ENCODE assay signal across 9 mouse cellular contexts in the genomic region with DNA sequence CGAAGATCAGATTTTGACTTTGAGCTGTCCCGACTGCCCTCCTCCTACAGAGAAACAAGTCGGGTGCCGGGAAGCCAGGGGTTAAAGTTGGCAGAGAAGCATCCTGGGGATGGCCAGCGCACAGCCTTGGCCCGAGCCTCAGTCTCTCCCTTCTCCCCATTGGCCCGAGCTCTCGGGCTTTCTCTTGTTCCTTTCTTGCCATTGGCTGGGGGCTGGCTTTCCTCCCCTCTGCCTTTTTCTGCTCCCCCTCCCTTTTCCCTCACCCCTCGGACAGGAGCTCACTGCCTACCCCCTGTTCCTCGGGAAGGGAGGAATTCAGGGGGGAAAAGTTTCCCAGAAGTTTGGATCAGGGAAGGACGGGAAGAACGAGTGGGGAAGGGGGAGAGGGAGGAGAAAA. TPM values are rescaled to one million over a fixed set of nuclear protein-coding genes. Genes with fewer than 3 reads are reported as not detected.
A peak's percentile ranks its signal among the peaks of the same experiment; 100 is the strongest.
DNase-seq lines count a peak whose midpoint lies in the region; ATAC-seq and TF ChIP-seq lines count a peak whose summit lies in the region.
"Had no signal": no experiment of that assay in that cellular context is flagged by ENCODE, and none has a peak within 500 bp of the region (broad histone marks: within the 10 kb centered on the region; RNA-seq: fewer than 3 reads in every experiment).

No protein-coding gene starts in this region.

- TF ChIP-seq POLR2A in kidney, adult 2 months (IDR thresholded peaks at IDR 0.05; ENCODE audit: low read depth, low read length), result no peak

- peak overlapping the region; percentile 84 for H3K4me2 ChIP-seq in kidney, embryonic 15.5 days
- peak overlapping the region; percentile 53 for H3K4me2 ChIP-seq in hindbrain, embryonic 12.5 days (replicated peaks)
- H3K4me2 ChIP-seq in neural tube, embryonic 11.5 days (ENCODE audit: low read depth), result peak overlapping the region; percentile 58

- intact Hi-C loops in left cerebral cortex, postnatal 36 days (cut with DNase I), result no loop called here

- H3K9me3 ChIP-seq in kidney, embryonic 15.5 days (replicated peaks), result no peaks in the 10 kb centered on the region
- H3K9me3 ChIP-seq in hindbrain, embryonic 12.5 days (replicated peaks), result no peaks in the 10 kb centered on the region
- H3K9me3 ChIP-seq in neural tube, embryonic 11.5 days (ENCODE audit: control insufficient read depth, low read length), result no peaks in the 10 kb centered on the region

- H3K36me3 ChIP-seq in kidney, embryonic 15.5 days, result no peaks in the 10 kb centered on the region
- no peaks in the 10 kb centered on the region for H3K36me3 ChIP-seq in kidney, adult 2 months (ENCODE audit: control insufficient read depth, insufficient read depth, low read length)
- H3K36me3 ChIP-seq in hindbrain, embryonic 12.5 days, result no peaks in the 10 kb centered on the region
- no peaks in the 10 kb centered on the region for H3K36me3 ChIP-seq in neural tube, embryonic 11.5 days (ENCODE audit: control insufficient read depth, insufficient read depth, low read length)

- peaks cover 100% of the 10 kb centered on the region for H3K27me3 ChIP-seq in kidney, embryonic 15.5 days
- peaks cover 32% of the 10 kb centered on the region for H3K27me3 ChIP-seq in kidney, adult 2 months (replicated peaks; ENCODE audit: control insufficient read depth, insufficient read depth, low read length)
- H3K27me3 ChIP-seq in hindbrain, embryonic 12.5 days, result peaks cover 96% of the 10 kb centered on the region
- H3K27me3 ChIP-seq in neural tube, embryonic 11.5 days (ENCODE audit: control insufficient read depth, insufficient read depth, low read length), result peaks cover 98% of the 10 kb centered on the region

- no peak for TF ChIP-seq CTCF in kidney, adult 2 months (conservative IDR thresholded peaks at IDR 0.05; ENCODE audit: insufficient read depth, insufficient read length, low read depth, low read length)

- WGBS in kidney, embryonic 15.5 days, result under 1% methylated on average over 12 of the region's 12 CpGs
- WGBS in kidney, adult 2 months, result under 1% methylated on average over 12 of the region's 12 CpGs
- WGBS in hindbrain, embryonic 12.5 days, result under 1% methylated on average over 12 of the region's 12 CpGs
- under 1% methylated on average over 12 of the region's 12 CpGs for WGBS in neural tube, embryonic 11.5 days

- no peak overlapping the region for H3K9ac ChIP-seq in kidney, embryonic 15.5 days
- no peak overlapping the region for H3K9ac ChIP-seq in hindbrain, embryonic 12.5 days
- H3K9ac ChIP-seq in neural tube, embryonic 11.5 days (ENCODE audit: low read length), result no peak overlapping the region

- peak overlapping the region; percentile 47 for H3K4me3 ChIP-seq in kidney, embryonic 15.5 days (replicated peaks)
- H3K4me3 ChIP-seq in kidney, adult 2 months (ENCODE audit: insufficient read depth, low read depth, low read length), result no peak overlapping the region
- peak overlapping the region; percentile 42 for H3K4me3 ChIP-seq in hindbrain, embryonic 12.5 days
- peak overlapping the region; percentile 41 for H3K4me3 ChIP-seq in neural tube, embryonic 11.5 days (ENCODE audit: low read depth, low read length)

- 0 out of 2 replicates have a peak, but pooled peaks have one; percentile 31 for ATAC-seq in kidney, embryonic 15.5 days (replicated peaks; ENCODE audit: low FRiP score)
- ATAC-seq in hindbrain, embryonic 12.5 days (ENCODE audit: low FRiP score), result 0 out of 2 replicates have a peak, but pooled peaks have one; percentile 23
- ATAC-seq in neural tube, embryonic 11.5 days (ENCODE audit: insufficient read depth, low FRiP score, low TSS enrichment), result peak; percentile 71

- no peak for DNase-seq in kidney, adult 2 months
- DNase-seq in embryo, embryonic 11 days, result peak; percentile 82
- DNase-seq in neural tube, embryonic 11.5 days (ENCODE audit: low spot score), result peak; percentile 74
- DNase-seq in left cerebral cortex, postnatal 36 days (ENCODE audit: low spot score in 2 of 2), result no peak
- no peak for DNase-seq in thymus, postnatal 4 days
- DNase-seq in kidney, adult 11 months, result no peak
- DNase-seq: layer of hippocampus, adult 9-11 months had no signal

- no peak overlapping the region for H3K27ac ChIP-seq in kidney, embryonic 15.5 days
- no peak overlapping the region for H3K27ac ChIP-seq in kidney, adult 2 months (ENCODE audit: insufficient read depth, low read depth, low read length)
- H3K27ac ChIP-seq in hindbrain, embryonic 12.5 days, result no peak overlapping the region
- no peak overlapping the region for H3K27ac ChIP-seq in neural tube, embryonic 11.5 days (ENCODE audit: low read depth, low read length)

- H3K4me1 ChIP-seq in kidney, embryonic 15.5 days, result peaks cover 19% of the 10 kb centered on the region
- H3K4me1 ChIP-seq in kidney, adult 2 months (ENCODE audit: control insufficient read depth, insufficient read depth, low read length), result 0 out of 2 replicates have a peak, but pooled peaks cover 8% of the 10 kb centered on the region
- H3K4me1 ChIP-seq in hindbrain, embryonic 12.5 days, result peaks cover 9% of the 10 kb centered on the region
- peaks cover 7% of the 10 kb centered on the region; the same call in 1 of the 2 replicates for H3K4me1 ChIP-seq in neural tube, embryonic 11.5 days (ENCODE audit: control insufficient read depth, insufficient read depth, low read length)

RNA-seq across cellular contexts. Expression of a gene that starts 12.9 kb away (rescaled TPM):
- polyA plus RNA-seq in kidney, embryonic 15.5 days (2015; fragmentation: Nextera tagmentation; extraction: Ambion mirVana), result 0.36 and 0.64 TPM in 2 replicates
- polyA plus RNA-seq in kidney, adult 2 months (2012; rRNA removed), result 0.07 and 0.72 TPM in 2 replicates
- 9.3 and 12.5 TPM in 2 replicates for polyA plus RNA-seq in hindbrain, embryonic 12.5 days (2016; fragmentation: Nextera tagmentation; extraction: Ambion mirVana)
- 2.1 and 2.6 TPM in 2 replicates for polyA plus RNA-seq in neural tube, embryonic 11.5 days (2014; fragmentation: Nextera tagmentation; extraction: Ambion mirVana)
- total RNA-seq in left cerebral cortex, postnatal 36 days (2021), result 1 to 10 TPM in 1 of 2 experiments, under 1 TPM in 1; 0.84 to 1.1 TPM

Comparison
In these comparisons a context has a peak if more than half of its experiments do, and no peak if none do; other contexts are left out.
1. DNase-seq: peak in embryo, embryonic 11 days (single experiment) and neural tube, embryonic 11.5 days (single experiment); none in kidney, adult 2 months (single experiment), left cerebral cortex, postnatal 36 days (0 of 2), thymus, postnatal 4 days (single experiment) and kidney, adult 11 months (single experiment).
2. Peak in every context shown above with its lines, with median percentiles within 50 percentile points of each other: ATAC-seq and H3K4me2 ChIP-seq.